Mouse (Mus musculus) midbrain, embryonic 10.5 days (tissue): ENCODE measurements around the gene Calm3. TPM values are rescaled to one million over a fixed set of nuclear protein-coding genes. Genes with fewer than 3 reads are reported as not detected.
A peak's percentile ranks its signal among the peaks of the same experiment; 100 is the strongest.

Experiments
- DNase-seq: peaks from one replicate; pipeline ENCODE4 v3.0.0-alpha.2; 2017; ENCODE audit warnings: low spot score
- H3K27ac ChIP-seq: fragments of 300-500 bp; sonication (generic); replicated peaks from 2 replicates; pipeline ENCODE4 v1.5.1; 2016; ENCODE audit warnings: mild to moderate bottlenecking
- H3K27me3 ChIP-seq: fragments of 300-500 bp; sonication (generic); 2 replicates; pipeline ENCODE4 v1.6.1; 2016; ENCODE audit warnings: low read depth, mild to moderate bottlenecking; ENCODE audit not compliant: poor library complexity, severe bottlenecking
- H3K36me3 ChIP-seq: fragments of 300-500 bp; sonication (generic); 2 replicates; pipeline ENCODE4 v1.6.1; 2016; ENCODE audit warnings: mild to moderate bottlenecking, moderate library complexity
- H3K4me1 ChIP-seq: fragments of 300-500 bp; sonication (generic); 2 replicates; pipeline ENCODE4 v1.6.1; 2016
- H3K4me3 ChIP-seq: fragments of 300-500 bp; sonication (generic); 2 replicates; pipeline ENCODE4 v1.5.1; 2016; ENCODE audit warnings: mild to moderate bottlenecking, moderate library complexity
- H3K9me3 ChIP-seq: fragments of 300-500 bp; sonication (generic); replicated peaks from 2 replicates; pipeline ENCODE4 v1.6.1; 2016; ENCODE audit warnings: mild to moderate bottlenecking
- WGBS: fragments of 180-500 bp; shearing (Covaris S2); methylation state at CpG from one replicate; pipeline ENCODE4 v1.1.7; 2016; 5-methylcytosine and 5-hydroxymethylcytosine counted together
- polyA plus RNA-seq: library from polyadenylated mRNA; unstranded; fragments of >200 nt; fragmentation: Nextera tagmentation; extraction: Ambion mirVana; gene quantifications from 2 replicates; pipeline ENCODE4 v1.2.1, GENCODE M21; 2016

The Calm3 gene
- polyA plus RNA-seq, 1 experiment from 2014 or later = 174 TPM

DNA sequence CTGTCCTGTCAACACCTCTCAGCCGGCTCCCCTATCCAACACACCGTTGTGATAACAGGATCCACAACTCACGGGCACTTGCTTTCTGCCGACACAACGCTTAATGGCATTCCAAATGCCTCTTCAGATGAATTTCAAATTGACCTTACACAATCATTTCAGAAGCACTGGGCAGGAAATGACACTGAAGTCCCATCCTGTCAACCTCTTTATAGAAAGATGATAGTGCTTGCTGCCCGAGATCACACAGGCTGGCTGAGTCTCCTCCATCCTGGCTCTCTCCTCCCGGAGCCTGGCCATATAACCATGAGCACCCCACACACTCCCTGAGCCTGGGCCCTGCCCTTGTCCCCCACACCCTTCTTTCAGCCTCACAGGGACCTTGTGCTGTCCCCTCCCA is 16.1 kb downstream of the Calm3 start:
- Histone ChIP-seq H3K4me3 (no peak overlapping the region), H3K27me3 (no peaks in the 10 kb centered on the region; the same call in 1 of the 2 replicates), H3K4me1 (peaks cover 26% of the 10 kb centered on the region), H3K9me3 (no peaks in the 10 kb centered on the region), H3K36me3 (no peaks in the 10 kb centered on the region), H3K27ac (0 out of 2 replicates have a peak overlapping the region, but pooled peaks have one; percentile 19)
- 83% methylated on average over 7 of the region's 7 CpGs for WGBS
- DNase-seq = no peak

DNA sequence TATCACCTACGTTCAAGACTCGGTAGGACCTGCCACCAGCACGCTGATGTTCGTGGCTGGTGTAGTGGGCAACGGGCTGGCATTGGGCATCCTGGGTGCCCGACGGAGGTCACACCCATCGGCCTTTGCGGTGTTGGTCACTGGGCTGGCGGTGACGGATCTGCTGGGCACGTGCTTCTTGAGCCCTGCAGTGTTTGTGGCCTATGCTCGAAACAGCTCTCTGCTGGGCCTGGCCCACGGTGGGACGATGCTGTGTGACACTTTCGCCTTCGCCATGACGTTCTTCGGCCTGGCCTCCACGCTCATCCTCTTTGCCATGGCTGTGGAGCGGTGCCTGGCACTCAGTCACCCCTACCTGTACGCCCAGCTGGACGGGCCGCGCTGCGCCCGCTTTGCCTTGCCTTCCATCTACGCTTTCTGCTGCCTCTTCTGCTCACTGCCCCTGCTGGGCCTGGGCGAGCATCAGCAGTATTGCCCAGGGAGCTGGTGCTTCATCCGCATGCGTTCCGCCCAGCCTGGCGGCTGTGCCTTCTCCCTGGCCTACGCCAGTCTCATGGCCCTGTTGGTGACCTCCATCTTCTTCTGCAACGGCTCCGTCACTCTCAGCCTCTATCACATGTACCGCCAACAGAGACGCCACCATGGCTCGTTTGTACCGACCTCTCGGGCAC is 16.9 kb downstream of the Calm3 start:
- Histone ChIP-seq H3K27me3 (no peaks in the 10 kb centered on the region; the same call in 1 of the 2 replicates), H3K4me3 (no peak overlapping the region), H3K27ac (0 out of 2 replicates have a peak overlapping the region, but pooled peaks have one; percentile 19), H3K9me3 (no peaks in the 10 kb centered on the region), H3K36me3 (no peaks in the 10 kb centered on the region), H3K4me1 (peaks cover 26% of the 10 kb centered on the region)
- no peak for DNase-seq
- 92% methylated on average over 41 of the region's 41 CpGs for WGBS

DNA sequence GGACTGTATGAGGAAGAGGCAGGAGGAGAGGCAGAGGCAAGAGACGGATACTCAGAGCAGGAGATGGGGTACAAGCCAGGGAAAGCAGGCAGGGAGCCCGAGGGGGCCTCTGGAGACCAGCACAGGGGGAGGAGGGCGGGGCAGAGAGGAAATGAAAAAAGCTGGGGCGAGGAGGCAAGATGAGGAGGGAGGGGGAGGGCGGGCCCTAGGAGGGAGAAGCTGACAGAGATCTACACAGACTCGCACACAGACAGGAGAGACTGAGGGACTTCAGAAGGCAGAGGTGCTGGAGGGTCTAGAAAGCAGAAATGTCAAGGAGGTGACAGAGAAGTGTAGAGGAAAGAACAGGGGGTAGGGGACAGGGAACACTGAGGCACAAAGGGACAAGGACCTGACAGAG is 17.6 kb downstream of the Calm3 start, which contains the start of gene Ptgir:
Ptgir (plus strand) TSS at position 210 of the 400 bp plus-strand sequence.
- Histone ChIP-seq H3K9me3 (no peaks in the 10 kb centered on the region), H3K27me3 (no peaks in the 10 kb centered on the region; the same call in 1 of the 2 replicates), H3K36me3 (no peaks in the 10 kb centered on the region), H3K4me3 (0 out of 2 replicates have a peak within 1 kb of the TSS, but pooled peaks have one; percentile 7), H3K27ac (peak within 1 kb of the TSS; percentile 19; the same call in 1 of the 2 replicates), H3K4me1 (peaks cover 26% of the 10 kb centered on the region)
- DNase-seq = no peak
- WGBS = 18% methylated on average over 6 of the region's 6 CpGs

DNA sequence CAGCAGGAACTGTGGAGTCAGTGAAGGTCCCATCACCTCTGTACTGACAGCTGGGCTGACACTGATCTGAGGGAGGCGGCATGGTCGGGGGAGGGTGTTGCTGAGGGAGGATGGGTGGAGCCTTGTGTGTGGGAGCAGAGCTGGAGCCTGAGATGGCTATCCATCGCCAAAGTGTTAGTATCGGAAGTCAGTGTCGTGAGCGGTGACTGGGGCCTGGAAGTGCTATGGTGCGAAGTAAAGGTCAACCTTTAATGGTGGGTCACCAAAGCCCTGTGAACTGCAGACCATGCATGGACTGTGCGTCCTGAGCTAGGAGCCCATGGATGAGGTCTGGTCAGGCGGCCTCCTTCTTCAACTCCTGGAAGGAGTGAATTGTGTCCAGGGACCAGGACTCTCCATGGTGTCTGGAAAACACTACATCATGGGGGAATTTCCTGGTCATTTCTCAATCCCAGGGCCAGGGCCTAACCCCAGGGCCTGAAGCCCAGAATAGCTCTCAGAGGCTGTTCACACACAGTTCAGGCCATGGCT is 18.4 kb downstream of the Calm3 start:
- no peak for DNase-seq
- WGBS = 53% methylated on average over 9 of the region's 9 CpGs
- Histone ChIP-seq H3K4me3 (no peak overlapping the region), H3K27me3 (no peaks in the 10 kb centered on the region; the same call in none of the 2 replicates), H3K9me3 (no peaks in the 10 kb centered on the region), H3K27ac (peak overlapping the region; percentile 19; the same call in 1 of the 2 replicates), H3K4me1 (peaks cover 30% of the 10 kb centered on the region), H3K36me3 (no peaks in the 10 kb centered on the region)

DNA sequence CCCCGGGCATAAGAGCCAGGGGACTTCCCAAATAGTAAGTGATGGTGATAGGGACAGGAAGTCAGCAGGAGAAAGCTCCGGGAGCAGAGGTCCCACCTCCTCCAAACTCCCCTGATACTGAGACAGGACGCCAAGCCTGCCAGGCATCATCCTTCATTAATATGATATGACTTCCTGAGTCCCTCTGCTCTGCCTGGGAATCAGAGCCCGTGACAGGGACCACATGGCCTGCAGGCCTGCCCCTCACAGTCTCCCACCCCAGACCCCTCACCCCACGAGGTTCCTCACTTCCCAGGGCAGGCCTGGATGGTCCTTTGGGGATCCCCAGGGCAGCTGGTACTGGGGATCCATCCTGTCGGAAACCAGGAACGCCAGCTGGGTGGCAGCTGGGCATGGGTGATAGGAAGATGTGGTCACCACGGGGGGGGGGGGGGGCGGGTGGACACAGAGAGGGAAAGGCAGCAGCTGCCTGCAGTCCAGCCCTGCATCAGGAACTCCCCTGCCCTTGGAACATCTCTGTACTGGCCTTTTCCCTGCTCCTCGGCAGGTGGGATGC is 19.7 kb downstream of the Calm3 start:
- H3K9me3 ChIP-seq = no peaks in the 10 kb centered on the region
- H3K4me1 ChIP-seq = peaks cover 39% of the 10 kb centered on the region
- DNase-seq = no peak
- no peak overlapping the region for H3K4me3 ChIP-seq
- WGBS = 70% methylated on average over 9 of the region's 10 CpGs
- H3K27me3 ChIP-seq = peaks cover 8% of the 10 kb centered on the region
- H3K36me3 ChIP-seq = no peaks in the 10 kb centered on the region
- no peak overlapping the region for H3K27ac ChIP-seq

DNA sequence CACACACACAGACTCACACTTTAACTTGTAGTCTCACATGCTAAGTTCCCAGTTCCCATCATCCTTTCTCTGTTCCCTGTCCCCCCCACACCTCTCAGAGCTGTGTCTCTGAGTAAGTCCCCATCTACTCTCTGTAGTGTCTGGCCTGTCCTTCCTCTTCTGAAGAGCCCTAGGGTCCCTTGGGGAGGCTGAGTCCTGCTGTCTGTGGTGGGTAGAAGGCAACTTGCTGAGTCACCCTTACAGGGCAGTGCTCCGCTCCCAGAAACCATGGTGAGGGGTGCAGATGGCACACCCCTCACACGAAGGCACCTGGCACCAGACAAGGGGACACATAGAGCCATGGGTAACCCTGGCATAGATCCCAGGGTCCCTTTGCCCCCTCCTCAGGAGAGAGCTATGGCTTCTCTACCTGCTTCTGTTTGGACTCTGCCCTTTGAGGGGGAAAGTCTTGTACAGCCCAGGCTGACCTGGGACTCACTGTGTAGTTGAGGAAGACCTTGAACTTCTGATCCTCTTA is 20.4 kb downstream of the Calm3 start:
- peaks cover 8% of the 10 kb centered on the region for H3K27me3 ChIP-seq
- WGBS = 74% methylated on average over 2 of the region's 2 CpGs
- peaks cover 35% of the 10 kb centered on the region for H3K4me1 ChIP-seq

DNA sequence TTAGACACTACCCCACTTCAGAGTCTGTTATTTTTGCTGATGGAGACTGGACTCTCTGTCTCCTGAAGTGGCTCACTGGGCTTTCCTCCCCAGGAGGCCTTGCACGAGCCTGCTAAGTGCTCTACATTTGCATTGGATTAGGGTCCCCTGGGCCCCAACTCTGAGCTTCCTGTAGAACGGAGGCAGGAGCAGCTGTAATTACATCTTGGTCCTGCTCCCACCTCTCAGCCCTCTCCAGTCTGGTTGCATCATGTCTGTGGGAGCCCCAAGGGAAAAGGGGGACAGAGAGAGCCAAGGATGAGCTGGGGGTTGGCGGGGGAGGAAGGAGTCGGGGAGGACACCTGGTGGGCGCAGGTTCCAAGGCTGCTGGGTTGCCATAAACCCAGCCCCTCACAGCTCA is 23.4 kb downstream of the Calm3 start:
- DNase-seq = no peak
- Histone ChIP-seq H3K9me3 (no peaks in the 10 kb centered on the region), H3K36me3 (no peaks in the 10 kb centered on the region), H3K27me3 (peaks cover 8% of the 10 kb centered on the region), H3K4me3 (no peak overlapping the region; the same call in 1 of the 2 replicates), H3K4me1 (peaks cover 18% of the 10 kb centered on the region), H3K27ac (peak overlapping the region; percentile 30)
- 17% methylated on average over 5 of the region's 5 CpGs for WGBS

More for the DNA sequence above, 20.4 kb downstream of the Calm3 start:
- no peak overlapping the region for H3K27ac ChIP-seq
- no peak for DNase-seq
- no peaks in the 10 kb centered on the region for H3K36me3 ChIP-seq
- no peaks in the 10 kb centered on the region for H3K9me3 ChIP-seq
- no peak overlapping the region for H3K4me3 ChIP-seq

DNA sequence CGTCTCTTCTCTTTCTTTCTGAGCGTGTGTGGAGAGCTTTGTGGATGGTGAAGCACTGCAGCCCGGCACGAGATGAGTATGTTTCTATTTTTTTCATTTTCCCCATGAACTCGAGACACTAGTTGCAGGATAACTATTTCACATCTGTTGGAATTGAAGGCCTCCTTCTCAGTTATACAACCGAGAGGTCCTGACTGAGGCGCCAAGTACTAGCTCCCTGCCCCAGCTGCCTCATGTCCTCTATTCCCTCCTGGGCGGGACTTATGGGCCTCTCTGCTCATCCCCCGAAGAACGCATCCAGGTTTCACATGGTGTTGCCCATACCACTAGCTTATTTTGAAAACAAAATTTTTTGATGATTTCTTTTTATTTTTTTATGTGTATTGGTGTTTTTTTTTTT is 28.4 kb downstream of the Calm3 start:
- H3K27ac ChIP-seq = no peak overlapping the region
- DNase-seq = no peak
- H3K9me3 ChIP-seq = no peaks in the 10 kb centered on the region
- H3K36me3 ChIP-seq = no peaks in the 10 kb centered on the region
- H3K4me3 ChIP-seq = peak overlapping the region; percentile 45
- WGBS = 33% methylated on average over 10 of the region's 10 CpGs
- peaks cover 57% of the 10 kb centered on the region for H3K4me1 ChIP-seq
- H3K27me3 ChIP-seq = peaks cover 47% of the 10 kb centered on the region

DNA sequence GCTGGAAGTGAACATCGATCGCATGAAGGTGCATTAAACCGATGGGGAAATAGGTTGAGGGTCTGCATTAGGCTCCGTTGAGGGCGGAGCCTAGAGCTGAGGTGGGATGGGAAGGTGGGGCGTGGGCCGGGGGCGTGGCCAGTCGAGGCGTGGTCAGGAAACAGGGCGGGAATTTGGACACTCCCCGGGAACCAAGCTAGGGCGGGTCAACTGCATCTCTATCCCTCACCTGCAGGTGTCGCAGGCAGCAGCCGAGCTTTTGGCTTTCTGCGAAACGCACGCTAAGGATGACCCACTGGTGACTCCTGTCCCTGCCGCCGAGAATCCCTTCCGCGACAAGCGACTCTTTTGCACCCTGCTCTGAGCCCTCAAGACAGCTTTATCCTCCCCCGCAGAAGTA is 28.9 kb downstream of the Calm3 start:
- H3K27me3 ChIP-seq = peaks cover 51% of the 10 kb centered on the region
- peak overlapping the region; percentile 45 for H3K4me3 ChIP-seq
- peak; percentile 83 for DNase-seq
- H3K27ac ChIP-seq = no peak overlapping the region
- H3K4me1 ChIP-seq = peaks cover 54% of the 10 kb centered on the region
- H3K36me3 ChIP-seq = no peaks in the 10 kb centered on the region
- H3K9me3 ChIP-seq = no peaks in the 10 kb centered on the region
- under 1% methylated on average over 24 of the region's 24 CpGs for WGBS

DNA sequence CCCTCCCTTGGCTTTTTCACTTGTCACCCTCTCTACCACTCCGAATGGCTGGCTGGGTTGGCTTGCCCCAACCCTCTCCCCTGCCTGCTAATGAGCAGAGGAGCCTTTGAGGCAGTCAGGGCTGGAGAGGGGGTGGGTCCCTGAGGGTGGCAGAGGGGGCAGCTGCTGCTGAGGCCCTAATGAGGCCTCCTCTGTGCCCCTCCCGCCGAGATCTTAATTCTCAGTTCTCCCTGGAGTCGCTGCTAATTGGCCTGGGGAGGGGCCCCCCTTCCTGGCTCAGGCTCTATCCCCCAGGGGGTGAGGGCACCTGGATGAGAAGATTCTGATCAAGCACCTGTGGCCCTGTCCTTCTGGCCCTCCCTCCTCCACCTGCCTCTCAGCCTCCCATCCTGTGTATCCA is 29.6 kb downstream of the Calm3 start:
- peaks cover 51% of the 10 kb centered on the region for H3K4me1 ChIP-seq
- H3K27me3 ChIP-seq = peaks cover 51% of the 10 kb centered on the region
- no peak for DNase-seq
- H3K27ac ChIP-seq = 0 out of 2 replicates have a peak overlapping the region, but pooled peaks have one; percentile 14
- no peaks in the 10 kb centered on the region for H3K36me3 ChIP-seq
- peak overlapping the region; percentile 45 for H3K4me3 ChIP-seq
- 0 out of 2 replicates have a peak, but pooled peaks cover 4% of the 10 kb centered on the region for H3K9me3 ChIP-seq
- WGBS = 1% methylated on average over 4 of the region's 4 CpGs

DNA sequence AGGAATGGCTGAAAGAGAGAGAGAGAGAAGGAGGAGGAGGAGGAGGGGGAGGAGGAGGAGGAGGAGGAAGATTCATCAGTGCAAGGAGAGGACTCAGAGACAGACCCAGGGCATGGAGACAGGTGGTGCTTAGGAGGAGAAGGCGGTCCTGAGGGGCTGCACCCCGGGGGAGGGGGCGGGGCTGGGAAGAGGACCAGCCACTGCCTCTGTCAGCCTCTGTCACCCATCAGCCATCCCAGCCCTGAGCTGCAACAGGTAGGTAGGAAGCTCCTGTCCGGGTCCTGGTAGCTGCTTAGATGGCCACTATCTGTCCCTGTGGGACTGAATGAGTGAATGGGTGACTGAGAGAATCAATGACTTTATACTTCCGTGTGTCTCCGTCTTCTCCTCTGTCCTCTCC is 30.3 kb downstream of the Calm3 start:
- Histone ChIP-seq H3K36me3 (no peaks in the 10 kb centered on the region), H3K4me3 (peak overlapping the region; percentile 45), H3K9me3 (0 out of 2 replicates have a peak, but pooled peaks cover 4% of the 10 kb centered on the region), H3K27me3 (peaks cover 57% of the 10 kb centered on the region), H3K27ac (no peak overlapping the region), H3K4me1 (peaks cover 51% of the 10 kb centered on the region)
- DNase-seq = no peak
- WGBS = 9% methylated on average over 5 of the region's 6 CpGs

DNA sequence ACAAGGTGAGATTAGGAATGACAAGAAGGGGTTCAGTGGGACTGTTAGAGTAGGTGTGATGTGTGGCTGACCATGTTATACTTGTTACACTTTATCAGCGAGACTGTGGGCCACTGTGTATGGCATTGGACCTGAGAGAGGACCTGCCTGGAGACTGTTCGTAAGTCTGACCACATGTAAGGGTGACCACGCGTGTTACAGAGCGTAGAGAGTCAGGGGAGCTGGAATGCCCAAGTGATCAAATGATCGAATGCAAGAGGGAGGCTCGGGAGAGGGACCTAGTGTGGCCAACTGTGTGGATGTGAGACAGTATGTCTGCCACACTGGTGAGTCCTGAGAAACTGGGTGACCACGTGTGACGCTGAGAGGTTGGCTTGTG is 31.6 kb downstream of the Calm3 start:
- H3K27ac ChIP-seq = no peak overlapping the region
- peaks cover 70% of the 10 kb centered on the region for H3K27me3 ChIP-seq
- H3K9me3 ChIP-seq = 0 out of 2 replicates have a peak, but pooled peaks cover 4% of the 10 kb centered on the region
- peaks cover 51% of the 10 kb centered on the region for H3K4me1 ChIP-seq
- H3K36me3 ChIP-seq = peaks cover 5% of the 10 kb centered on the region; the same call in 1 of the 2 replicates
- peak overlapping the region; percentile 43 for H3K4me3 ChIP-seq
- WGBS = 47% methylated on average over 9 of the region's 9 CpGs
- no peak for DNase-seq
